Mouse (Mus musculus): ENCODE results near the gene Commd4.

- no peak for TF ChIP-seq CEBPB (IDR thresholded peaks at IDR 0.05; ENCODE audit: insufficient read depth, poor library complexity, severe bottlenecking)
- no peak for TF ChIP-seq MAX (IDR thresholded peaks at IDR 0.05; ENCODE audit: low read depth)
- no peak for TF ChIP-seq POLR2A (IDR thresholded peaks at IDR 0.05; ENCODE audit: insufficient read length, low read depth)
- no peak for TF ChIP-seq USF1 (IDR thresholded peaks at IDR 0.05; ENCODE audit: low read depth)
- no peak for TF ChIP-seq MYOG (IDR thresholded peaks at IDR 0.05; ENCODE audit: control insufficient read depth in 1 of 3, insufficient read depth in 1 of 3, insufficient read length in 2 of 3, low read depth in 2 of 3)
- no peak for TF ChIP-seq TCF12 (IDR thresholded peaks at IDR 0.05; ENCODE audit: insufficient read depth, poor library complexity, severe bottlenecking)
- no peak for TF ChIP-seq POLR2AphosphoS2 (IDR thresholded peaks at IDR 0.05; ENCODE audit: insufficient read length, low read depth)
- no peak for TF ChIP-seq E2F4 (IDR thresholded peaks at IDR 0.05; ENCODE audit: insufficient read depth)
These were observed 19.6 kb downstream of the Commd4 start for GRCm38 (mm10) chr9:57138507-57138906.
